22 mouse cellular contexts compared by ENCODE assay signal in the genomic region with DNA sequence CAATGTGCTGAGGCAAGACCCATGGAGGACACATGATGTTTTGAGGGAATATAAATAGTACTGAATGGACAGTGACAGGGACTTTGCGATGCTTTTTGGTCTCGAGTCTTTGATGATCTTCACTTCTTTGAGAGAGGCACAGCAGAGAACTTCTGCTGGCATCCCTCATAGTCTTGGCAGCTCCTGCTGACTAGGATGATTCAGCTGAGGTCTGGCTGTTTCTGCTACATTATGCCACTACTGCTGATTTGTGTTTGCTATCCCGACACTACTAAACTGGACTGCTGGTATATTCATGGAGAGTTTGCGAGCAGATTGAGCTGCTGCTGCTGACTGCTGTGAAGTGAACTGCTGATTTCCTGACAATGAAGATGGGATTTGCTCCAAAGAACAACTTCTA. TPM values are rescaled to one million over a fixed set of nuclear protein-coding genes. Genes with fewer than 3 reads are reported as not detected.
DNase-seq lines count a peak whose midpoint lies in the region; ATAC-seq lines count a peak whose summit lies in the region.
"Had no signal": no experiment of that assay in that cellular context is flagged by ENCODE, and none has a peak within 500 bp of the region (broad histone marks: within the 10 kb centered on the region; RNA-seq: fewer than 3 reads in every experiment).

No protein-coding gene starts in this region.

- ATAC-seq in frontal cortex, adult (ENCODE audit: low TSS enrichment), result peak; percentile 95
- ATAC-seq: activated CD4-positive, CD25-positive, alpha-beta regulatory T cell, adult 4 months; forebrain, embryonic 13.5 days; forebrain, embryonic 16.5 days had no signal

- no peak for DNase-seq in frontal cortex, postnatal 10 days (ENCODE audit: low spot score in 2 of 2)
- peak; percentile 14 for DNase-seq in layer of hippocampus, adult 9-11 months
- no peak for DNase-seq in layer of hippocampus, postnatal 10 days (ENCODE audit: low spot score in 2 of 2)
- DNase-seq in right cerebral cortex, postnatal 25 days, result peak; percentile 8
- DNase-seq in right cerebral cortex, postnatal 4 days, result no peak
- DNase-seq: adrenal gland, adult 8-10 months; adrenal gland, postnatal 25 days; cerebellum, adult 18-20 months; cerebellum, adult 9-10 months; cerebellum, postnatal 14 days; gastrocnemius, adult 2 months; gastrocnemius, postnatal 14 days; heart, adult 11 months had no signal

RNA-seq across cellular contexts. Expression of a gene that starts 3.5 kb away (rescaled TPM):
- not detected for total RNA-seq in layer of hippocampus, postnatal 10 days (2021)
- total RNA-seq: adrenal gland, adult 8-10 months; adrenal gland, postnatal 25 days; ES-E14; gastrocnemius, adult 2 months; gastrocnemius, postnatal 14 days; gastrocnemius, postnatal 4 days; heart, adult 8-10 months; heart, postnatal 25 days; hematopoietic stem cell, adult 5-6 weeks had no signal

RNA-seq across cellular contexts. Expression of a gene that starts 46.3 kb away (rescaled TPM):
- 10 to 100 TPM; 79.3 to 80.2 TPM for total RNA-seq in layer of hippocampus, postnatal 10 days (2021)

RNA-seq across cellular contexts. Expression of a gene that starts 54.8 kb away (rescaled TPM):
- 1 to 10 TPM; 4.5 to 4.6 TPM for total RNA-seq in layer of hippocampus, postnatal 10 days (2021)

Comparison
In these comparisons a context has a peak if more than half of its experiments do, and no peak if none do; other contexts are left out.
1. DNase-seq: peak in layer of hippocampus, adult 9-11 months (single experiment) and right cerebral cortex, postnatal 25 days (single experiment); none in frontal cortex, postnatal 10 days (0 of 2), layer of hippocampus, postnatal 10 days (0 of 2) and right cerebral cortex, postnatal 4 days (single experiment).